Mouse (Mus musculus) embryonic fibroblast, embryonic 13.5 days (primary cell): Measurements from ENCODE around the gene Tmem87a. TPM values are rescaled to one million over a fixed set of nuclear protein-coding genes. Genes with fewer than 3 reads are reported as not detected.

Source experiments
- H3K27ac ChIP-seq: 2 replicates; pipeline ENCODE4 v1.5.1; 2012; ENCODE audit warnings: low read length, control low read depth, inconsistent platforms; ENCODE audit not compliant: insufficient read depth
- H3K4me1 ChIP-seq: 2 replicates; pipeline ENCODE4 v1.6.1; 2011; ENCODE audit warnings: low read length; ENCODE audit not compliant: control insufficient read depth, insufficient read depth
- H3K4me3 ChIP-seq: 2 replicates; pipeline ENCODE4 v1.5.1; 2011; ENCODE audit warnings: mild to moderate bottlenecking, control low read depth, low read length; ENCODE audit not compliant: insufficient read depth
- CTCF ChIP-seq: IDR thresholded peaks from 2 replicates; pipeline ENCODE4 v1.5.1; 2011; ENCODE audit warnings: mild to moderate bottlenecking, control low read depth, low read length, moderate library complexity, borderline replicate concordance; ENCODE audit not compliant: insufficient read depth
- POLR2A ChIP-seq: IDR thresholded peaks from 2 replicates; pipeline ENCODE4 v1.6.1; 2011; ENCODE audit warnings: low read depth, mild to moderate bottlenecking, control low read depth, low read length, moderate library complexity
- polyA plus RNA-seq: library from polyadenylated mRNA; stranded (reverse); fragments of >200 nt; gene quantifications from 2 replicates; pipeline ENCODE4 v1.2.4, GENCODE M21; 2011; ENCODE audit warnings: low read depth; ENCODE audit not compliant: missing spikeins, insufficient read length

The Tmem87a gene
- polyA plus RNA-seq, 1 experiment: 36.4 TPM

GRCm38 (mm10) chr2:120366501-120366900, 37.4 kb downstream of the Tmem87a start:
- Histone ChIP-seq H3K27ac (no peak overlapping the region), H3K4me1 (no peaks in the 10 kb centered on the region), H3K4me3 (no peak overlapping the region)
- TF ChIP-seq POLR2A (no peak), CTCF (no peak)

GRCm38 (mm10) chr2:120360425-120360824, 43.5 kb downstream of the Tmem87a start:
- no peaks in the 10 kb centered on the region for H3K4me1 ChIP-seq
- TF ChIP-seq CTCF (no peak), POLR2A (no peak)
- no peak overlapping the region for H3K27ac ChIP-seq
- H3K4me3 ChIP-seq: no peak overlapping the region

- 0 out of 2 replicates have a peak, but pooled peaks cover 4% of the 10 kb centered on the region for H3K4me1 ChIP-seq
Measured at GRCm38 (mm10) chr2:120352682-120353646, 50.9 kb downstream of the Tmem87a start, which contains the start of gene Vps39. TSS of gene Vps39 (minus strand) at chr2:120353137.

GRCm38 (mm10) chr2:120351321-120351720, 52.6 kb downstream of the Tmem87a start:
- TF ChIP-seq CTCF: no peak
- TF ChIP-seq POLR2A: no peak
- H3K4me1 ChIP-seq: 0 out of 2 replicates have a peak, but pooled peaks cover 4% of the 10 kb centered on the region
- H3K27ac ChIP-seq: no peak overlapping the region
- H3K4me3 ChIP-seq: no peak overlapping the region

More at GRCm38 (mm10) chr2:120352682-120353646, 50.9 kb downstream of the Tmem87a start, which contains the start of gene Vps39:
- Histone ChIP-seq H3K27ac (no peak within 1 kb of the TSS), H3K4me3 (peak within 1 kb of the TSS; percentile 96)
- TF ChIP-seq CTCF (no peak), POLR2A (peak; percentile 77)

GRCm38 (mm10) chr2:120348120-120348519, 55.8 kb downstream of the Tmem87a start:
- H3K4me3 ChIP-seq: no peak overlapping the region
- TF ChIP-seq POLR2A: no peak
- no peak for TF ChIP-seq CTCF
- no peak overlapping the region for H3K27ac ChIP-seq
- H3K4me1 ChIP-seq: 0 out of 2 replicates have a peak, but pooled peaks cover 4% of the 10 kb centered on the region

GRCm38 (mm10) chr2:120341741-120342140, 62.2 kb downstream of the Tmem87a start:
- TF ChIP-seq CTCF: no peak
- TF ChIP-seq POLR2A: no peak
- H3K27ac ChIP-seq: no peak overlapping the region
- no peak overlapping the region for H3K4me3 ChIP-seq
- H3K4me1 ChIP-seq: no peaks in the 10 kb centered on the region

GRCm38 (mm10) chr2:120337886-120338285, 66.0 kb downstream of the Tmem87a start:
- Histone ChIP-seq H3K4me1 (no peaks in the 10 kb centered on the region), H3K27ac (no peak overlapping the region), H3K4me3 (no peak overlapping the region)
- TF ChIP-seq POLR2A (no peak), CTCF (no peak)

GRCm38 (mm10) chr2:120331575-120331974, 72.3 kb downstream of the Tmem87a start:
- H3K27ac ChIP-seq: no peak overlapping the region
- H3K4me3 ChIP-seq: no peak overlapping the region
- no peak for TF ChIP-seq POLR2A
- TF ChIP-seq CTCF: no peak
- H3K4me1 ChIP-seq: no peaks in the 10 kb centered on the region

GRCm38 (mm10) chr2:120315077-120315476, 88.8 kb downstream of the Tmem87a start:
- TF ChIP-seq POLR2A (no peak), CTCF (no peak)
- H3K4me1 ChIP-seq: no peaks in the 10 kb centered on the region
- H3K4me3 ChIP-seq: no peak overlapping the region
- H3K27ac ChIP-seq: no peak overlapping the region

- no peaks in the 10 kb centered on the region for H3K4me1 ChIP-seq
- H3K27ac ChIP-seq: no peak overlapping the region
- no peak for TF ChIP-seq POLR2A
- TF ChIP-seq CTCF: no peak
- H3K4me3 ChIP-seq: no peak overlapping the region
Measured at GRCm38 (mm10) chr2:120314487-120314886, 89.4 kb downstream of the Tmem87a start.
